Mouse (Mus musculus) frontal cortex, postnatal 10 days (tissue): Measurements from ENCODE around the gene Scarb2.
"Not testable (repeated sequence)": the region's sequence is repeated elsewhere in the genome, so short reads cannot be mapped to it uniquely, and the experiment has no call there.

ENCODE experiments used
- DNase-seq, 2 experiments: peaks; one replicate each; pipeline ENCODE4 v3.0.0; 2022; ENCODE audit warnings: low spot score in 2 of 2, mixed read lengths in 1 of 2

Gene Scarb2

GRCm38 (mm10) chr5:92506733-92507132 lies at the start of gene Scarb2:
Gene Scarb2, minus strand, starts transcription at chr5:92506833.
- DNase-seq: no peak

DNA sequence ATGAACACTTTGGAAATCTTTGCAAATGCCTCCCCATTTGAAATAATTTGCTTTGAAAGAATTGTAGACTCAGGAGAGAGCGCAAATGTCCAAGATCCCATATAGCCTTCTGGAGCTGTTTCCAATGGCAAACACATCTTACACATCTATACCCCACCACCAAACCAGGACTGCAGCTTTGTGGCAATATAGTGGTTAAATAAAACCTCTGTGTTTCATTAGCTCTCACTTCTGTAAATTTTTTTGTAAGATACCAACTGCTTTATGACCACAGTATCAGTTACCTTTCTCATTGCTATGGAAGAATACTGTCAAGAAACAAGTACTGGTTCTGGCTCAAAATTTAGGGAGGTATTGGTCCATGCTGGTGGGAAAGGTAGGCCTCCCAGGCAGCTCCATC lies 49.3 kb upstream of the Scarb2 start:
- DNase-seq: no peak

DNA sequence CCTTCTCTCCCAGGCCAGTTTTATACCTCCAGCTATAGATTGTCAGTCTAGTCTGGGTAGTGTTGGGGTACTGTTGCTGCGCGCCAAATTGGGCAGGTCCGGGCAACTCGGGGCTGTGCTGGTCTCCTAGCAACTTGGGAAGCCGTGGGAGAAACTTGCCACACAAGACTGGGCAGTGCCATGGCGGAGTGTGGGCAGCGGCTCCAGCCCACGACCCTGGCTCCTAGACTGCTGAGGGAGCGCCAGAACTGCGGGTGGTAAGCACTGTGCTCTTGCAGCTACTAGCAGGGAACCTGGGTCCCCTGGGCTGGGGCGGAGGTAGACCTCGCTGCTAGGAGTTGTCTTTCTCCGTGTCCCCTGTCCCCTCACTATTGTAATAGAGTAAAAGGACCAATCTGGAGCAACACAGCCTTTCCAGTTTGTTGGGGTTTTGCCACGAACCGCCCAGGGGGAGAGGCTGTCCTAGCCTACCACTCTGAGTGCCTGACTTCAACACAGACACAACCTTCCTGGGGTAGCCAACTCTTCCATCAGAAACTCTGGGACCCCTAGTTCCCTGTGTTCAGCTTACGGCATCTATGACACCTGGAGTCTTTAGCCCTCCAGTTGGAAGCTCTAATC lies 48.4 kb upstream of the Scarb2 start, which contains the start of gene Fam47e:
Gene Fam47e, plus strand, starts transcription at position 179 of the 621 bp plus-strand sequence.
- peak; percentile 22 to 29 for DNase-seq

DNA sequence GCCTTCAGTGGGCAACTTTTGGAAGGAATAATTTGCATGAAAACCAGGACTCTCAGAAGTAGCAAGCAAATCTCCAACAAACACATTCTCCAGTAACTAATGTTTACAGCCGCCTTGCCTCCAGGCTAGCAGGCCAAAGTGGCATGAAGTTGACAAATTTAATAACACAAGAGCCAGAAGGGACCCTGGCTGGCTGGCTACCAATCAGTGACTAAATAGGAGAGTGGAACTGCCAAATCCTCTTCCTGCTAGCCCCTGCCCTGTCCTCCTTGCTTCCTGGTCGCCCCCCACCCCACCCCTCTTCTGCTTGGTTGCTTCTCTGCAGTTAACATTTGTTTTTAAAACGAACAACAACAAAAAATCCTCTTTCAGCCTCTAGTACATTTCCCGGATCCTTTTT lies 47.8 kb upstream of the Scarb2 start:
- DNase-seq: no peak

DNA sequence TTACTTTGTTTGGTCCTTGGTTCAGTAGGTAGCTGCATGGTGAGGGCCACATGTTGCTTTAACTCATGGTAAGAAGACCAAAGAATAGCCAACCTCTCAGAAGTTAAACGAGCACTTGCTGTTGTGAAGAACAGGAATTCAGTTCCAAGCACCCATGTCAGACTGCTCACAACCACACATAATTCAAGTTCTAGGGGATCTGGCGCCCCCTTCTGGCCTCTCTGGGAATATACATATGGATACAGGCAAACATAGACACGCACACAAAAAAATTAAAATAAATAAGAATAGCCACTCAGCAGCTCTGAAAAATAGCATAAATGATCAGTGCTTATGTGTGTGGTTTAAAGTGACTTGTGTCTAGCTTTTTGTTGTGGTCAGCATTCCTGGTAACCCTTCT lies 47.3 kb upstream of the Scarb2 start:
- DNase-seq: no peak

GRCm38 (mm10) chr5:92552611-92553010 lies 46.0 kb upstream of the Scarb2 start:
- DNase-seq: no peak

GRCm38 (mm10) chr5:92539698-92540097 lies 33.1 kb upstream of the Scarb2 start:
- DNase-seq: no peak

DNA sequence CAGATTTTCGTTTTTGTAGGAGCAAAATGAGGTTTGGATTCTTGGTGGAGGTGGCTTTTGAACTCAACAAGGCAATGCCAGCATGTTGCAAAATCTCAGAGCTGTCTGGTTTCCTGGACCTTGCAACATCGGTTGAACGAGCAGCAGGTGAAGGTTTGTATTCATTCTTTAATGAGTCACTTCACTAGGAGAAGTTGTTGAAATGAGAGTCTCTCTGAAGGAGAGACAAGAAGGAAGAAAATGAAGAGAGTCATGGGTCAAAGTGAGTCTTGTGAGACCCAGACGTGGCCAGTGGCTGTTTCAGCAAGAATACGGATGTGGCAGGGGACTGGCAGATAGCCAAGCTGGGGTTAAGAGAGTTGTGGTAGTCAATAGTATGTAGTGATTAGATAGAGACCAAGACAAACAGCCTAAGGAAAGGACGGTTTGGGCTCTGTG lies 18.2 kb upstream of the Scarb2 start:
- no peak for DNase-seq

- DNase-seq: not testable (repeated sequence)
Measured at GRCm38 (mm10) chr5:92521131-92521530, 14.5 kb upstream of the Scarb2 start.

DNA sequence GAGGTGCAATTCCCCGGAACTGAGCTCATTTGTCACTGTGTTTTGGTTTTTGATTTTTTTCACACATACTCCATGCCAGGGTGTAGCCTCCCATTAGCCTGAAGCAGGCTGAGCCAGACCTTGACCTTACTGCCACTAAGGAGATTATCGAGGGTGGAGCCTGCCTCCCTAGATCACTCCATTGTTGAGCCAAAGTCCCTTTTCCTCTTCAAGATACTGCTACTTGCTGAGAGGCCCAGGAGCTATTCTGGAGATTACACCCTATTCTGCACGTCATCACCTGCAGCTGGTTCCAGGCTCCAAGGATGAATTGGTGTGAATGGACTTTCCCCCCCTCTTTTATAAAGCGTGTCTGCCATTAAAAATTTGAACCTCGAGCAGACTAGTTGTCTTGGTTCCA lies 5.4 kb upstream of the Scarb2 start:
- no peak for DNase-seq

DNA sequence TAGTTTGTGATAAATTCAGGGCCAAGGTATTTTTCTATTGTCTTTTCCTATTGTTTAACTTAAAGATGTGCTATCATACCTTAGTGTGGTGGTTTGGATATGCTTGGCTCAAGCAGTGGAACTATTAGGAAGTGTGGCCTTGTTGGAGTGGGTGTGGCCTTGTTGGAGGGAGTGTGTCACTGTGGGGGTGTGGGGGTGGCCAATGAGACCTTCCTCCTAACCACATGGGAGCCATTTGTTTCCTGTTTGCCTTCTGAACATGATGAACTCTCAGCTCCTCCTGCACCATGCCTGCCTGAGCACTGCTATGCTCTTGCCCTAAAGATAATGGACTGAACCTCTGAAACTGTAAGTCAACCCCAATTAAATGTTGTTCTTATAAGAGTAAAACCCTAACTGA lies 4.6 kb upstream of the Scarb2 start:
- DNase-seq: no peak

DNA sequence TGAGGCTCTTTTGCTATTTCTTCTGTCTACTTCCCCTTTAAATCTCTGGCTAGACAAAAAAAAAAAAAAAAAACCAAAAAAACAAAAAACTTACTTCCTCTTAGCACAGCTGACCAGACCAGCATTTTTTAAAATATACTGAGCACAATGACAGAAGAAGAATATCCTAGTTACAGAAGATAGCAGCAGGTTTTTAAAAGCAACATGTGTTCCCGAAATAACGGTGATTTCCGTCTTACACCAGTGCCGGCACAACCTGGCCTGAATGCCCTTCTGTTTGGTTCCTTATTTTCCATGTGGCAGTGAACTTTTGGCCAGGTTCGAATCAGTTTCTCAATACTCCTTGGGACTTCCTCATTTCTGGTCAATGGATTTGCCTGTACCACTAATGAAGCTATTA lies 2.2 kb upstream of the Scarb2 start:
- DNase-seq: no peak

DNA sequence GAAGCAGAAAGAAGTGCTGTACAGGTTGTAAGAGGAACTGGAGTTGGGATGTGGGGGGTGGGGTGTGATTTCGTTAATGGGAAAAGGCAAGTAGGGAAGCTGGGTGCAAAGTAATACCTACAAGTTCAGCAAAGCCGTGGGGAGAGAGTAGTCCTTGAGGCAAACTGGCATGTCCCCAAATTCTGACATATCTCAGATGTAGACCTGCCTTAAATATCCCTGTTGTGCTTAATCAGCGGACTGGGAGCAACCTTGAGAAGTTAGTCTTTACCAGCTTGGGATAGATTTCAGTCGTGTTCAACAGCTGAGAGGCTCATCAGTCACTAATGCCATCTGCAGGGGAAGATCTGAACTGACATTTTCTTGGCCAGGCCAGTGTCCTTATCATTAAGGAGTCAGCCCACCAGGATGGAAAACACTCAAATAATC lies 318 bp downstream of the Scarb2 start:
- peak in 1 of 2 experiments; percentile 35 for DNase-seq

DNA sequence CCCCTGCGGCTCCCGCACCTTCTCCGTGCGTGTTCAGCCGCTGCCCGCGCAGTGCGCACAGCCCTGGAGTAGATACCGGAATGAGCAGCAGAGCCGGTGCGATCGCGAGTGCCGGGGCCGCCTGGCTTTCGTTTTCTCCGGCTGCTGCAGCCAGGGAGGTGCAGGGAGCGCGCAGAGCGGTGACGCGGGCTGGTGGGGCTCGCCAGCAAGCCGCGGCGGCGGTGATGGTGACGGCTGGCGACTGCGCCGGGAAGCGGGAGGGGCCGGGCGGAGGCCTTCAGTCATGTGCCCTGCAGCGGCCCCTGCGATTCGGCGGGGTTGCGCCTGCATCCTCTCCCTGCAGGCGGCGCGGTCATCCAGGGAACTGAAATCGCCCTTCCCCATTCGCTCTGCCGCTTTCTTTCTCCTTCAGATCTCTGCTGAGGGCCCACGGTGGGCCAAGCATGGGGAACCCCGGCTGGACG lies 1.2 kb downstream of the Scarb2 start:
- peak; percentile 93 to 96 for DNase-seq

- DNase-seq: no peak
Measured at GRCm38 (mm10) chr5:92504676-92505400, 1.8 kb downstream of the Scarb2 start.

DNA sequence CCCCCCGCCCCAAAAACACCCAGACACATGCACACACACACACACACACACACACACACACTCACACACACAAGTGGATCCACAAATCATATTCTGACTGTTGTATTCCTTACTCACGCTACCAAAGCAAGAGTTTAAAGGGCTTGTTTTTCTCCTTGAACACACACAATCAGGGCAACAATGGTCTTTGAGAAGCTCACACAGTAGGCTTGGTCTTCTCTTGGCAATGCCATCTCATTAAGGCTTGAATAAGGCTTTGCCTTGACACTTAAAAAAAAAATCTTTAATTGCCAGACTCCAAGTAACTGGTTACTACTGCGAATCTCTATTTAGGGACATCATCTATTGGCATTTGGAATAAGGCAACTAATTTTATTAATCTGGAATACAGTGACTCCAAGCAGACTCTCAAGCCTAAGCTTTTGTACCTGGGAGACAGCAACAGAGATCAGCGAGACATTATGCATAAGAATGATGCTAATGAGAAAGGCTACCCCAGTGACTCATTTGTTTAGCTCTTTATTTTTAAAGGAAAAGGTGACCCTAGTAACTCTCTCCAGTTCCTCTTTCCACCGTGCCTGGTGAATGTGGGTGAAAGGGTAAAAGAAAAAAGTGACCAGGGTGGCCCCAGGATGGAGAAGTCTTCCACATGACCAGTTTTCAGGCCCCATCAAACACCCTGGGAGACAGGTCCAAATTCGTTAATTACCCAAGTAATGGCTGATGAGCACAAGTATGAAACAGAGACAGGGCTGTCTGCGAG lies 2.6 kb downstream of the Scarb2 start:
- DNase-seq: no peak

- DNase-seq: peak in 1 of 2 experiments; percentile 6
Measured at GRCm38 (mm10) chr5:92503356-92503847, 3.2 kb downstream of the Scarb2 start.

DNA sequence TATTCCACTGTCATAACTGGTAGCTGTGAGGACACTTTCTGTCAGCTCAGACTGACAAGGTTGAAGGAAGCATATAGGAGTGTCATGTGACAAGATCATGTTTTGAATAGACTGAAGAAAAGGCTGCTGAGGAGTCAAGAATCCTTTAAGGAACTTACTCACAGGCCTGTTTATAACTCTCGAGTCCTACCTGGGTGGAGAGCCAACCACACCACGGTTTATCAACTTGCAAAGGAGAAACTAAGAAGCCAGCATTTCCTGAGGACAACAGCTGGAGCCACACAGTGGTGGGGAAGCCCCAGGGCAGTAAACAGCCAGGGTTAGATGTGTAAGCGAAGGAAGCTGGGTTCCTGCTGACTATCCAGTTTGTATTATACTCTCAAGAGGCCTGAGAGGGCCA lies 7.3 kb downstream of the Scarb2 start:
- DNase-seq: peak in 1 of 2 experiments; percentile 5

GRCm38 (mm10) chr5:92498661-92499060 lies 8.0 kb downstream of the Scarb2 start:
- DNase-seq: peak in 1 of 2 experiments; percentile 14

GRCm38 (mm10) chr5:92498225-92498624 lies 8.4 kb downstream of the Scarb2 start:
- peak in 1 of 2 experiments; percentile 1 for DNase-seq

- DNase-seq: no peak
Measured at GRCm38 (mm10) chr5:92495771-92496409, 10.7 kb downstream of the Scarb2 start.

GRCm38 (mm10) chr5:92495291-92495690 lies 11.3 kb downstream of the Scarb2 start:
- no peak for DNase-seq
